Mouse (Mus musculus) heart, adult 2 months (tissue): Measurements from ENCODE around the gene Rnf111.

Source experiments
- CTCF ChIP-seq: fragments of 200-600 bp; IDR thresholded peaks from 2 replicates; pipeline ENCODE4 v1.8.1; 2022; ENCODE audit warnings: antibody characterized with exemption, mild to moderate bottlenecking, moderate library complexity
- POLR2A ChIP-seq: fragments of 200-500 bp; IDR thresholded peaks from 2 replicates; pipeline ENCODE4 v1.6.1; 2011; ENCODE audit warnings: mild to moderate bottlenecking, low read depth, low read length, control low read depth; ENCODE audit not compliant: insufficient read depth

GRCm38 (mm10) chr9:70391042-70391441, 112.5 kb downstream of the Rnf111 start:
- TF ChIP-seq CTCF (no peak), POLR2A (no peak)
